8 mouse cellular contexts compared by ENCODE assay signal in the genomic region with DNA sequence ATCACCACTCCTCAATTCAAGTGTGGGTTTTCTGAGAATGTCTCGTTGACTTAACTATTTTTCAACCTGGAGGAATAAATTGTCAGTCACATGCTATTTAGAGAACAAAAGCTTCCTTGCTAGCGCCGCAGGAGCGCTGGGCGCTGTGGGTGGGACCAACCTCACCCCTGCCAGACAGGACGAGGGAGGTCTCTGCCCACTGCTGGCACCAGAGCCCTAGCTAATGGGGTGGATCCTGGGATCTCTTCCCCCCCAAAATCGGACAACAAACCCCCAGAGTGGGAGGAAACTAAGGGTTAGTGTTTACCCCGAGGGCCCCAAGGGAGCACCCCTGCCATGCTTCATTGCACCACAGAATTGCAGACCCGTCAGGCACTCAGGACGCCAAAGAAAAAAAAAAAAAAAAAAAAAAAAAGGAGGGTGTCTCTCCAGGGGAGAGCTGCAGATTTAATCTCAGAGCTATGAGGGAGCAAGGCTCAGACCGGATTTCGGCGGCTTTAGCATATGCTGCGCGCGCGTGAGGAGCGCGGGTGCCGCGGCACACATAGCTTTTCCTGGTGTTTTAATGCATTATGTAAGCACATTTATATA. TPM values are rescaled to one million over a fixed set of nuclear protein-coding genes. Genes with fewer than 3 reads are reported as not detected.
DNase-seq lines count a peak whose midpoint lies in the region; ATAC-seq and TF ChIP-seq lines count a peak whose summit lies in the region.

No protein-coding gene starts in this region.

- H3K9ac ChIP-seq in hindbrain, embryonic 11.5 days (ENCODE audit: low read depth, low read length): peak overlapping the region; percentile 25; the same call in 1 of the 2 replicates
- peak overlapping the region; percentile 42 for H3K9ac ChIP-seq in neural tube, embryonic 15.5 days (replicated peaks)

- peak overlapping the region; percentile 48 for H3K4me2 ChIP-seq in hindbrain, embryonic 11.5 days (replicated peaks; ENCODE audit: low read depth, low read length)
- peak overlapping the region; percentile 68 for H3K4me2 ChIP-seq in neural tube, embryonic 15.5 days

- no peaks in the 10 kb centered on the region; the same call in 1 of the 2 replicates for H3K27me3 ChIP-seq in hindbrain, embryonic 11.5 days (ENCODE audit: control insufficient read depth, insufficient read depth, low read length)
- H3K27me3 ChIP-seq in neural tube, embryonic 15.5 days (replicated peaks): peaks cover 10% of the 10 kb centered on the region; the same call in 1 of the 2 replicates

- TF ChIP-seq CTCF in layer of hippocampus, adult 2 months (conservative IDR thresholded peaks at IDR 0.05): no peak

- peak; percentile 21 to 44 for DNase-seq in layer of hippocampus, adult 2 months (ENCODE audit: low spot score in 2 of 2)
- DNase-seq in layer of hippocampus, postnatal 14 days (ENCODE audit: low spot score in 2 of 2): no peak
- peak; percentile 45 for DNase-seq in cerebellum, adult 9-10 months
- peak; percentile 66 for DNase-seq in hindbrain, embryonic 11.5 days (ENCODE audit: low spot score)
- peak; percentile 72 to 90 for DNase-seq in left cerebral cortex, postnatal 14 days (ENCODE audit: low spot score in 2 of 2)

- H3K4me1 ChIP-seq in hindbrain, embryonic 11.5 days (replicated peaks; ENCODE audit: control insufficient read depth, insufficient read depth, low read length): peaks cover 3% of the 10 kb centered on the region; the same call in 1 of the 2 replicates
- peaks cover 20% of the 10 kb centered on the region for H3K4me1 ChIP-seq in neural tube, embryonic 15.5 days

- peak overlapping the region; percentile 33 for H3K4me3 ChIP-seq in layer of hippocampus, adult 2 months
- H3K4me3 ChIP-seq in hindbrain, embryonic 11.5 days (ENCODE audit: low read depth, low read length): peak overlapping the region; percentile 12
- H3K4me3 ChIP-seq in neural tube, embryonic 15.5 days (replicated peaks): peak overlapping the region; percentile 34

- WGBS in hindbrain, embryonic 11.5 days: 1% methylated on average over 21 of the region's 21 CpGs
- under 1% methylated on average over 21 of the region's 21 CpGs for WGBS in neural tube, embryonic 15.5 days

- H3K36me3 ChIP-seq in hindbrain, embryonic 11.5 days (ENCODE audit: control insufficient read depth, insufficient read depth, low read length): no peaks in the 10 kb centered on the region
- H3K36me3 ChIP-seq in neural tube, embryonic 15.5 days: no peaks in the 10 kb centered on the region

- intact Hi-C loops in left cerebral cortex, postnatal 14 days (cut with DNase I): no loop called here

- ATAC-seq in hindbrain, embryonic 11.5 days (ENCODE audit: low FRiP score): peak; percentile 45
- peak; percentile 70 for ATAC-seq in neural tube, embryonic 15.5 days (ENCODE audit: low FRiP score)
- no peak for ATAC-seq in megakaryocyte-erythroid progenitor cell, adult 5-6 weeks (replicated peaks; ENCODE audit: low FRiP score, low TSS enrichment, poor library complexity, severe bottlenecking)
- ATAC-seq in inflammation-experienced regulatory T-cells, adult 6 months: no peak

- H3K9me3 ChIP-seq in hindbrain, embryonic 11.5 days (ENCODE audit: control insufficient read depth, low read length): no peaks in the 10 kb centered on the region
- H3K9me3 ChIP-seq in neural tube, embryonic 15.5 days (replicated peaks): no peaks in the 10 kb centered on the region

- peak overlapping the region; percentile 78 for H3K27ac ChIP-seq in layer of hippocampus, adult 2 months
- H3K27ac ChIP-seq in hindbrain, embryonic 11.5 days (ENCODE audit: low read depth, low read length): no peak overlapping the region
- H3K27ac ChIP-seq in neural tube, embryonic 15.5 days (replicated peaks): peak overlapping the region; percentile 60; the same call in 1 of the 2 replicates

RNA-seq across cellular contexts. Expression of gene Adra2c, which starts 35.2 kb away (rescaled TPM):
- 10 to 100 TPM; 23.6 to 25.6 TPM for total RNA-seq in layer of hippocampus, adult 2 months (2021)
- 10 to 100 TPM; 17.3 to 18.8 TPM for total RNA-seq in layer of hippocampus, postnatal 14 days (2021)
- polyA plus RNA-seq in hindbrain, embryonic 11.5 days (2014; fragmentation: Nextera tagmentation; extraction: Ambion mirVana): 0.06 and 0.07 TPM in 2 replicates
- 10 to 100 TPM in 1 of 2 experiments, 1 to 10 TPM in 1; 9.8 to 13.4 TPM for total RNA-seq in left cerebral cortex, postnatal 14 days (2021)
- 0.68 and 1.0 TPM in 2 replicates for polyA plus RNA-seq in neural tube, embryonic 15.5 days (2015; fragmentation: Nextera tagmentation; extraction: Ambion mirVana)
- total RNA-seq in megakaryocyte-erythroid progenitor cell, adult 5-6 weeks (2014; fragmentation: Nextera tagmentation): not detected in 2 replicates
- total RNA-seq in megakaryocyte-erythroid progenitor cell, adult 5-6 weeks (2017): not detected in 2 replicates
- polyA plus RNA-seq in inflammation-experienced regulatory T-cells, adult 6 months (2017; shearing (Covaris generic)): not detected

Comparison
In these comparisons a context has a peak if more than half of its experiments do, and no peak if none do; other contexts are left out.
1. DNase-seq: peak in layer of hippocampus, adult 2 months (2 of 2), cerebellum, adult 9-10 months (single experiment), hindbrain, embryonic 11.5 days (single experiment) and left cerebral cortex, postnatal 14 days (2 of 2); none in layer of hippocampus, postnatal 14 days (0 of 2).
2. ATAC-seq: peak in hindbrain, embryonic 11.5 days (single experiment) and neural tube, embryonic 15.5 days (single experiment); none in megakaryocyte-erythroid progenitor cell, adult 5-6 weeks (single experiment) and inflammation-experienced regulatory T-cells, adult 6 months (single experiment).
3. RNA of gene Adra2c, which starts 35.2 kb away (total RNA-seq): 23.6 to 25.6 TPM in layer of hippocampus, adult 2 months, 17.3 to 18.8 TPM in layer of hippocampus, postnatal 14 days and 9.8 to 13.4 TPM in left cerebral cortex, postnatal 14 days; not detected in megakaryocyte-erythroid progenitor cell, adult 5-6 weeks; every median in the first group is over 10 times any median in the second.
4. Peak in every context shown above with its lines, with median percentiles within 50 percentile points of each other: H3K4me3 ChIP-seq.